Mouse (Mus musculus): ENCODE measurements at regions not wholly inside any gene's neighbourhood (a gene's known extent, or its start where the extent isn't known, plus 50 kb on each side); places are given as distances from the start of the nearest gene placed in this dataset.

GRCm38 (mm10) chr6:5553703-5554394 lies 57.7 kb upstream of the Pdk4 start:
- Histone ChIP-seq H3K27me3 (ENCODE audit: control insufficient read depth, insufficient read depth, insufficient read length) (no peaks in the 10 kb centered on the region), H3K79me3 (ENCODE audit: low read depth) (no peaks in the 10 kb centered on the region), H3ac (ENCODE audit: control insufficient read depth, insufficient read length, low read depth) (no peak overlapping the region), H3K4me3 (ENCODE audit: insufficient read depth, poor library complexity, severe bottlenecking) (no peak overlapping the region), H3K36me3 (ENCODE audit: control insufficient read depth, insufficient read depth) (no peaks in the 10 kb centered on the region), H3K79me2 (ENCODE audit: control insufficient read depth, insufficient read depth) (no peaks in the 10 kb centered on the region)
- peak; percentile 62 for TF ChIP-seq MYOD1 (IDR thresholded peaks at IDR 0.05; ENCODE audit: control insufficient read depth, insufficient read length, low read depth)
- TF ChIP-seq FOSL1 (IDR thresholded peaks at IDR 0.05; ENCODE audit: insufficient read depth, low read length, poor library complexity, severe bottlenecking): peak; percentile 91
- TF ChIP-seq CTCF (IDR thresholded peaks at IDR 0.05; ENCODE audit: control insufficient read depth, insufficient read depth, insufficient read length): no peak

- no peaks in the 10 kb centered on the region for H3K27me3 ChIP-seq (ENCODE audit: control insufficient read depth, insufficient read depth, insufficient read length)
- no peaks in the 10 kb centered on the region for H3K36me3 ChIP-seq (ENCODE audit: control insufficient read depth, insufficient read depth)
- no peak overlapping the region for H3K4me3 ChIP-seq (ENCODE audit: insufficient read depth, poor library complexity, severe bottlenecking)
- no peaks in the 10 kb centered on the region for H3K79me2 ChIP-seq (ENCODE audit: control insufficient read depth, insufficient read depth)
- H3ac ChIP-seq (ENCODE audit: control insufficient read depth, insufficient read length, low read depth): no peak overlapping the region
- TF ChIP-seq FOSL1 (IDR thresholded peaks at IDR 0.05; ENCODE audit: insufficient read depth, low read length, poor library complexity, severe bottlenecking) (no peak), MYOG (IDR thresholded peaks at IDR 0.05; ENCODE audit: control insufficient read depth, extremely low read depth, insufficient read length) (no peak), MYOD1 (IDR thresholded peaks at IDR 0.05; ENCODE audit: control insufficient read depth, insufficient read length, low read depth) (no peak), MAX (IDR thresholded peaks at IDR 0.05) (no peak), USF1 (IDR thresholded peaks at IDR 0.05; ENCODE audit: low read depth) (no peak), CEBPB (IDR thresholded peaks at IDR 0.05; ENCODE audit: low read depth) (no peak), CTCF (IDR thresholded peaks at IDR 0.05; ENCODE audit: control insufficient read depth, insufficient read depth, insufficient read length) (no peak)
- no peaks in the 10 kb centered on the region for H3K79me3 ChIP-seq (ENCODE audit: low read depth)
Observed at GRCm38 (mm10) chr6:5550067-5550466, 54.0 kb upstream of the Pdk4 start.

Data from C2C12 (cell line).